Mouse (Mus musculus): ENCODE data around the gene Nop56. TPM values are rescaled to one million over a fixed set of nuclear protein-coding genes. Genes with fewer than 3 reads are reported as not detected.

Nop56 gene
- polyA plus RNA-seq (2017; shearing (Covaris generic)): 299 TPM

DNA sequence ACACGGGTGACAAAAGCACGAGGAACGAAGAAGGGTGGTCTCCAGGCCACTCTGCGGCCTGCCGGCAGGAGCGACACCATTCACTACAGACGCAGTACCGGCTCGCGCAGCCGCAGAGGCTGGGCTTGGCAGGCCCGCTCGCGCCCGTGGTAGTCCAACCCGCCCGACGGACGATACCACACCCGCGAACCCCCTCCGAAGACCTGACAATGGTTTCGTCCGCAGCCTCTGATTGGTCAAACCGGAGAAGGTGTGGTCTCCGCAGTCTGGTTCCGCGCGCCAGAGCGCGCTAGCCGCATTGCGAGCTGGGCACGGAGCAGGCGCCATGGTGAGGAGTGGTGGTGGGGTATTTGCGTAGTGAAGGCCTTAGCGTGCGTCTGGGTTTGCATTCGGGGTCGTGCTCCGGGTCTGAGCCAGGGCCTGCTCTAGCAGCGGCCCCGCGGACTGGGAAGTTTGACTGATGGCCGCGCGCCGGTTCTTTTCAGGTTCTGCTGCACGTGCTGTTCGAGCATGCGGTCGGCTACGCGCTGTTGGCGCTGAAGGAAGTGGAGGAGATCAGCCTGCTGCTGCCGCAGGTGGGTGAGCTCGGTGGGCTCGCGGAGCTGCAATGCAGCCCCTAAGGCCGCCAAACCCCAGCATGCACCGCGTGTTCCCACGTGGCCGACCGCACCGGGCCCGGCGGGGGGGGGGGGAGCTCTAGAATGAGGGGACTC lies at the start of gene Nop56:
TSS of gene Nop56 (plus strand) at position 282 of the 713 bp plus-strand sequence.

DNA sequence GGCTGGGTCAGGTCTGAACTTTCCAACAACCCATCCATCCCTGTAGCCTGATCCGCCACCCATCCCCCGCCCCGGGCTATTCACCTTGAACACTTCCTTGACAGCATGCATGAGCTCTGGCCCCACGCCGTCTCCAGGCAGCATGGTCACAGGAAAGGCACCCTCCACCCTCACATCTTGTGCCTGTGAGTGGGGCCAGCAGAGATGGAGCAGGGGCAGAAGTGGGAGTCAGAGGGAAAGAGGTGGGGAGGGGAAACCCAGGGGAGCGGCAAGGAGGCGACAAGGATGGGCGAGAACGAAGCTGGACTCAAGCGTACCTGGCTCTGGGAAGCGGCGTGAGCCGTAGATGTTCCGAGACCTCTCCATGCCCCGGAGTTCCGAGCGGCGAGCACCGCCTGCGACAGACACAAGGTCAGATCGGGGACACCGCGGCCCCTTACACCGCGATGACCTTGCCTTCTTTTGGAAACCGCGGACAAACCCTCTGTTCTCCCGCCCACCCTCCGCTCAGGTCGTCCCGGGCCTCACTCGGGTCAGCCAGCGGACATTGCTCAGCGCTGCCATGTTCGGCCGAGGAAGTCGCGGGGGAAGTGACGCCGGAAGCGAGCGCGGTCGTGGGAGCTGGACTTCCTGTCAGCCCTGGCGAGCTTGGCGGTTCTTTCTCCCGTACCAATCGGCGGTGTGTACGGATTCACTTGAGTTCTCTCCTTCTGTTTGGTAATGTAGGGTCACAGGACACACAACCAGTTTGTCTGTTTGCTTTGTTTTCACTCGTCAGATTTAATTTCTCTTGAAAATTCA lies 9.8 kb downstream of the Nop56 start, which contains the start of gene Idh3b:
TSS of gene Idh3b (minus strand) at position 694 of the 801 bp plus-strand sequence.

DNA sequence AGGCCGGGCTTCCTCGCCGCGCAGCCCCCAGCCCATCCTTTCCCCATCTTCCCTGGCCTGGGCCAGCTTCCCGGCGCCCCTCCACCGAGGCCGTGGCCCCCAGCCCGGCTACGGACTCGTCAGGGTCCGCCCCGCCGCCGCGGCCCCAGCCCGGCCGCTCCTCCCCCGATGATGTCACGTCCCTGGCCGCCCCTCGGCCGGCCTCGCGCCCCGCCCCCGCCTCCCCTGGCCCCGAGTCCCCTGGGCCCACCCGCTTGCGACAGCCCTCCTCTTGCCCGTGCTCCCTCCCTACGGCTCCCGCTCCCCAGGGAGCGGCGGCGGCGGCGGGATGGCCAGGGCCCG lies 20.7 kb downstream of the Nop56 start, which contains the start of gene Ebf4:
TSS of gene Ebf4 (plus strand) at position 234 of the 342 bp plus-strand sequence.

Other genes with a start within 250 kb of the Nop56 start
- not detected for gene Tgm6, start 162.0 kb upstream of the Nop56 start, polyA plus RNA-seq (2017; shearing (Covaris generic))
- 413 TPM for gene Snrpb, start 95.0 kb upstream of the Nop56 start, polyA plus RNA-seq (2017; shearing (Covaris generic))
- gene Tmc2, start 79.2 kb upstream of the Nop56 start, polyA plus RNA-seq (2017; shearing (Covaris generic)): not detected
- 198 TPM for gene Idh3b, start 10.1 kb downstream of the Nop56 start, polyA plus RNA-seq (2017; shearing (Covaris generic))
- gene Ebf4, start 20.7 kb downstream of the Nop56 start, polyA plus RNA-seq (2017; shearing (Covaris generic)): not detected
- gene Cpxm1, start 123.1 kb downstream of the Nop56 start, polyA plus RNA-seq (2017; shearing (Covaris generic)): 0.46 TPM
- not detected for gene Gm28372, start 130.8 kb downstream of the Nop56 start, polyA plus RNA-seq (2017; shearing (Covaris generic))
- gene 1700020A23Rik, start 130.8 kb downstream of the Nop56 start, polyA plus RNA-seq (2017; shearing (Covaris generic)): not detected
- gene Tmem239, start 132.0 kb downstream of the Nop56 start, polyA plus RNA-seq (2017; shearing (Covaris generic)): not detected
- 296 TPM for gene Vps16, start 149.9 kb downstream of the Nop56 start, polyA plus RNA-seq (2017; shearing (Covaris generic))
- gene Pced1a, start 150.3 kb downstream of the Nop56 start, polyA plus RNA-seq (2017; shearing (Covaris generic)): 22.0 TPM
- gene Ptpra, start 175.8 kb downstream of the Nop56 start, polyA plus RNA-seq (2017; shearing (Covaris generic)): 29.2 TPM